Mouse (Mus musculus): ENCODE data around the gene Gm28035.

The Gm28035 gene

DNA sequence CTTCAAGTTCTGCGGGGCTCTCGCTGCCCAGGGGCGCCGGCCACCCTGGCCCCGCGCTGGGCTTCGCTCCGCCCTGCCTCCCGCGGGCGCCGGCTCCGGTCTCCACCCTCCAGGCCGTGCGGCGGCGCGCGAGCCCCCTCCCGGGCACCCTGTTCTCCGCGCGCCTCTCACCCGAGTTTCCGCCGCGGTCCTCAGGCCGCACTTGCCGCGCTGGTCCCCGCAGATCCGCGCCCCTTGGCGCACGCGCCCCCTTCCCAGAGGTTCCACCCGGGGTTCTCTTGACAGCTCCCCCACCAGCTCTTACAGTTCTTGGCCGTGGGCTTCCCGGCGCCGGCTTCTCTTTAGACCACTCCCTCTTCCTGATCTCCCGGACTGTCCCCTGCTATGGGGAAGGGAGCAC, 2.5 kb upstream of the Gm28035 start:
- in situ Hi-C loops (cut with MboI, MseI): no loop called here

DNA sequence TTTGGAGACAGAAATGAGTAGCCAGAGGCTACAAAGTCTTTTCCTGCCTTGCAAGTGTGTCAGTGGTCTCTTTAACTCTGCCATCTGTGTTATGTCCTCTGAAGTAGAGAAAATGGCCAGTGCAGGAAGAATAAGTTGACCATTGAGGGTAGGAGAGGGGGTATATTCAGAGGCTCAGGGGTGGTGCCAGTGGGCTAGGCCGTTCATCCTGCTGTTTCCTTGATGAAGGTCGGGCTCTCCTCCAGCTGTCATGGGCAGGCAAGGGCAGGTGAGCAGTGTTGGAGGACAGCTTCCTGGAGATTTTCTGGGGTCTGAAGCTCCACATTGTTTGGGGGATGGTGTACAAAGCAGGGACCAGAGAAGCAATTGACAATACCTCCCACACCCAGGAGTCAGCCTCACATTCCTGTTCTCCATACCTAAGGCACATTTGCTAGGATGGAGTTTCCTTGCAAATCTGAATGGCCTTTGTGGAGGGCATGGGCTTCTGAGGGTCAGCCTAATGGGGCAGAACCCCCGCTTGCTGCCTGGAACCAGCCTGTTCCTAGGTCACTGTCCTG, 1.4 kb upstream of the Gm28035 start:
- in situ Hi-C loops (cut with MboI, MseI): no loop called here

DNA sequence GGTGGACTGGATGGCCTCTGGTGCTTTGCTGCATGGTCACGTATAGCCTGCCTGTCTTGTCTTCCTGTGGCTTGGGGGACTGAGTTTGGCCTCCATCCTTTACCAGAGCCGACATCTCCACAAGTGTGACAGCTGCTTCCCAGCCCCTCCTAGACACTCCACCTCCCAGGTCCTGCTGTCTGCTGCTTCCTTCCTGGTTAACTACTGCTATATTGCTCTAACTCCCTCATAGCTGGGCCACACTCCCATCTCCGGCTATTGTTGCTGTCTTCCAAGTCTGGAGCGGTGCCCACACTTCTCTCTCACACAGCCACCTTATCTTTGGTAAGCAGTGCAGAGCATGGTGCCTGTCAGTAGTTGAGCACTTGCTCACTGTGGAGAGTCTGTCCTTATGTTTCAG, 590 bp upstream of the Gm28035 start:
- in situ Hi-C loops (cut with MboI, MseI): loop anchor here in 1 of 2 experiments (10.0 kb wide), 1 partner anchor 1115 kb away; the partner anchor contains the start of gene Setx

DNA sequence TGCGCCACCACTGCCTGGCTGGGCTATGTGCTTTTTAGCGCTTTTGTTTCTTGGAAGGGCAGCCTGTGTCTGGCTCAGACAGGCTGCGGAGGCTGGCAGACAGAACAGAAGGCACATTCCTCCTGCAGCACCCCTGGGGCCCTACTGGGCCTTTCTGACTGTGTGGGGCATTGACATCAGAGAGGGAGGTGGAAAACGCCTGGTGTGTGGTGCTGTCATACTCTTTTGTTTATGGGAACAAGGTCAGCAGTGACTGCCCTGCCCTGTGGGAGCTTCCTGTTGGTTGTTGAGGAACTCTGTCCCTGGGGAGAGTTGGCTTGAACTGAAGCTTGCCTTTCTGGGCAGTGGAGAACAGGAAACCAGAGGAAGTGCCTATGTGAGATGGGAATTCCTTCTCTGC, 2.1 kb downstream of the Gm28035 start:
- in situ Hi-C loops (cut with MboI, MseI): loop anchor here in 1 of 2 experiments (10.0 kb wide), 1 partner anchor 1118 kb away; the partner anchor contains the start of gene Setx

DNA sequence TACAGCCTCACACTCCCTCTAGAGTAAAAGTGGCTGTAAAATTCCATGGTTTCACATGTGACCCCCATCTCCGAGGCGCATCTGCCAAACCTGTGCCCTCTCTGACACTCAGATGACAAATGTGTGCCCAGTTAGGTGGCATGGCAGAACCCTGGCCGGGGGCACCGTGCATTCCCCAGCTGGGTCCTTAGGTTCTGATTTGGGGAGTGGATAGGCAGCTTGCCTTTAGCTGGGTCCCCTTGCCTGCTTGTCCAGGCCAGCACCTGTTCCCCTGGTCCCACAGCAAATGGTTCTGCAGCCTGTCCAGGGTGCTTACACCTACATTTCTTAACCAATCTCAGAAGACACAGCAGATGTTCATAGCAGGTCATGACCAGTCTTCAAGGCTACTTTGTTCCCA, 3.0 kb downstream of the Gm28035 start:
- in situ Hi-C loops (cut with MboI, MseI): loop anchor here in 1 of 2 experiments (10.0 kb wide), 1 partner anchor 1119 kb away; the partner anchor contains the start of gene Setx

DNA sequence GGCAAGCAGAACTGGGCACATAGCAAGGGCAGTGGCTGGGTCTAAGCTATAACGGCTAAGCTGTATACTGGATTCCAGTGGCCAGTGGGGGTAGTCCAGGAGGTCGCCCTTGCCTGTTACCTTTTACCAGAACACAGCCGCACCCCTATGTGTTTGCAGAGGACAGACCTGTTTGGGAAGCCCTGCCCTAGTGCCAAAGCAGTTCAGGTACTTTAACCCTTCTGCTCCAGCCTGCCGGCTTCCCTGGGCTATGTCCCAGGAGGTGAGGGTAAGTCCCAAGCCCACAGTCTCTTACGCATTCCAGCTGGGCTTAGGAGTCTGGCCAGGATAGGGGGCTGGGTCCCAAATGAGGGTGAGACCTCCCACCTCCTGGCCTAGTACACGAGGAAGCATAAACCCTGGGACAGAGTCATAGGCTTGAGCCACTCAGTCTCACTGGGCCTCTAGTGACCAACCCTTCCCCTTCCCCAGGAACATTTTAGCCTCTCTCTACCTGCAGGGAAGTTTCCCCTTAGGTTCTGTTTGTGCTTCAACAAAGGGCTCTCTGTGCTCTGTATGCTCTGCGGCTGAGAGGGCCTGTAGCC, 4.3 kb downstream of the Gm28035 start:
- in situ Hi-C loops (cut with MboI, MseI): loop anchor here in 1 of 2 experiments (5.0 to 10.0 kb wide), 2 partner anchors 52 to 1120 kb away; partner anchors contain the start of gene Setx

DNA sequence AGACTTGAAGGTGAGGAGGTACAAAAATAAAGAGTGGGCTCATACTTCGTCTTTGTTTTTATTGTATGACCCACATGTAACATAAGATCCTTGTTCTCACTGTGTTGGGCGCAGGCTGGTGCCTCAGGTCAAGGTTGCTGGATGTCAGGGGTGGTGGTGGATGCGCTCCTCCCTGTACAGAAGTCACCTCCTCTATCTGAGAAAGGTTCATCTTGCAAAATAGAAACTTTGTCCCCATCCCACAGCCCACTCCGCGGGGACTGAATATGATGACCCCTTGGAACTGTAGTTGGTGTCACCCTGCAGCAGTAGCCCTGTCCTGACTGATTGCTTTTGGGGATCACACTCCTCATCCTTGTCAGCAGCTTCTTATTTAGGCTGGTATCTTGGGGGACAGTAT, 6.7 kb downstream of the Gm28035 start:
- in situ Hi-C loops (cut with MboI, MseI): loop anchor here in 1 of 2 experiments (5.0 to 10.0 kb wide), 2 partner anchors 55 to 1122 kb away; partner anchors contain the start of gene Setx

DNA sequence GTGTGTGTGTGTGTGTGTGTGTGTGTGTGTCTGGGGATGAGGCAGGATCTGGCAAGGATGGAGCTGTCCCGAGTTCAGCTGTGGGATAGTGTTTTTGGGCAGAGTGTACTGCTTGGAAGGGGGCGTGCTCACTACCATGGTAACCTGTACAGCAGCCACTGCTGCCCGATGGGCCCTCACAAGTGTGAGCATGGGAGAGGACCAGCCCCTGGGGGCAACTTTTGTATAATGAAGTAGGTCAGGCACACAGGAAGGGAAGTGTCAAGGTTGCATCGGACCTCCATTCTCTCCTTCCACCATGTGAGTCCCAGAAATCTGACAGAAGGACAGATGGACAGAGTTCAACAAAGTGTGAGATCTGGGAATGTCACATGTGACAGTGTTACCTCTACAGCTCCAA, 7.3 kb downstream of the Gm28035 start:
- in situ Hi-C loops (cut with MboI, MseI): loop anchor here in 1 of 2 experiments (5.0 to 10.0 kb wide), 2 partner anchors 55 to 1123 kb away; partner anchors contain the start of gene Setx

DNA sequence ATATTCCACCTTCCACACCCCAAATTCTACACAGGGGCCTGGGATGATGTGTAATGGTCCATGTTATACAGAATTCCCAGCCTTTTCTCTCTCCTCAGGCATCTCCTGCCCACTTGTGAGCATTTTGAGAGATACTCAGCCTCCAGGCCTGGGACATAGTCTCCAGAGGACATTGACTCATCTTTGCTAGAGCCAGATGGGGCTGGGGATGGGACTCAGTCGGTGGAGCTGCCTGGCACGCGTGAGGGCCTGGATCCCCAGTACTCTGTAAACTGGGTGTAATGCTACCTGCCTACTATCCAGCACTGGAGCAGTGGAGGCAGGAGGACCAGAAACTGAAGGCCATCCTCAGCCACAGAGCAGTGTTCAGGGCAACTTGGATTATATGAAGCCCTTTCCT, 8.8 kb downstream of the Gm28035 start:
- in situ Hi-C loops (cut with MboI, MseI): loop anchor here in 1 of 2 experiments (5.0 to 10.0 kb wide), 2 partner anchors 57 to 1124 kb away; partner anchors contain the start of gene Setx

DNA sequence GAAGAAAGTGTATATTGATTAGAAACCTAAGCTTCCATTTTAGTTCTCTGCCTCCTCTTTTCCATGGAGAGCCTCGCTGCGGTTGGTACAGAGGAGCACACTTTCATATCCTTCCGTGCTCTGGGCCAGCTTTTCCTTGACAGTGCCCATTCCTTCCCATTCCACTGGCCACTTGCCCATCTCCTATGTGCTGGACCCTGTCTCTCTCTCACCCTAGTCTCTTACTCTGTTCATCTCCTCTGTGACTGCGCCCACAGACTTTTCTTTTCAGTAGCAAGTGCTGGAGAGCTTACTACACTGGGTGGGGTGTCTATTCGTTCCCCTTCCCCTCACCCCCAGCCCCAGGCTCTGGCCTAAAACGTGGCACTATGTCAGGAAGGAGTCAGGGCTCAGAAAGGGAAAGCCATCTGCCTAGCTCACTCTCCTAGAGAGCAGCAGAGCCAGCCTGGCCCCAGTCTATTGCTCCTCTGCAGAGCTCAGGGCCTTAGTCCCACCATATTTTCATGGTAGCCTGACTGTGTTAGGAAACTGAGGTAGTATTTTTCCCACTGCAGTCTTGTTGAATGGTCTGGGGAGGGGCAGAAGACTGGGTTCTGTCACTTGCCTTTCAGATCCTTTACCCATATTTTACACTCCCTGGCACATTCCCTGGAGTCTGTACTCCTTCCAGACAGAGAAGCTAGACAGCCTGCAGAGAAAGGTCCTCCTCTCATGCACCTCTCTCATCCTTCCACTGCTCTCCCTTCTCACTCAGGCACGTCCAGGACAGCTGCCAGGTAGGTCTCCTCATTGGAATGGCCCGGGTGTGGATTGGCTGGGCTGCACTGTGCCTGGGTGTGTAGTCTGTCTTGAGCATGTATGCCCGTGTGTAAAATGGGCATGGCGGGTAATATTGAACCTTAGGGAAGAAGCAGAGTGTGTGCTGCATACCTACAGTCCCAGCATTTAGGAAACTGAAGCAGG, 10.1 kb downstream of the Gm28035 start:
- in situ Hi-C loops (cut with MboI, MseI): no loop called here

DNA sequence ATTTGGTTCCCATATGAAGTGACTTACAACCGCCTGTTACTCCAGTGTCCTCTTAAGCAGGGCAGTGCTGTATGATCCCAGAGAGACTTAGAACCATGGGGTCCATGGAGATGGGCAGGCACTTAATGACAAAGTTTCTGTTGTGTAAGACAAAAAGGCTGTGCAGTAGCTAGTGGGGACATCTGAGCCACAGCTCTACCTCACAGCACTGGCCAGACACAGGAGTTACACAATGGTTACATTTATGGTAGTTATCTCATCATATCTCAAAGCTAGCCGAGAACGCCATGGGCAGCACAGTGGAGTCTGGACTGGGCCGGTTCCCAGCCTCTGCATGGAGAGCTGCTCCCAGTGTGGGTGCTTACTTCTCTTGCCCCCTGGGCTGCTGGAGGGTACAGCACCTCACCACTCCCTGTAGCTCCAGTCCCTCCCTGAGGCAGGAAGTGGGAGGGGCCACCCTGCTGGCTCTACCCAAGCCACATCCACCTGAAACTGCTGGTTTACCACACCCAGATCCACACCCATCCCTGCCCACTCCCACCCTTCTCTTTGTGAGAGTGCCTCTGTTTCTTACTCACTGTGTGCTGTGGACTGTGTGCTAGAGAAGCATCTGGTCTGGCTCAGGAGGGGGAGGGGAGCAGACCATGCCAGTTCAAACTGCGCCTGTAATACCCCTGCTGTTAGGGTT, 11.2 kb downstream of the Gm28035 start:
- in situ Hi-C loops (cut with MboI, MseI): no loop called here

DNA sequence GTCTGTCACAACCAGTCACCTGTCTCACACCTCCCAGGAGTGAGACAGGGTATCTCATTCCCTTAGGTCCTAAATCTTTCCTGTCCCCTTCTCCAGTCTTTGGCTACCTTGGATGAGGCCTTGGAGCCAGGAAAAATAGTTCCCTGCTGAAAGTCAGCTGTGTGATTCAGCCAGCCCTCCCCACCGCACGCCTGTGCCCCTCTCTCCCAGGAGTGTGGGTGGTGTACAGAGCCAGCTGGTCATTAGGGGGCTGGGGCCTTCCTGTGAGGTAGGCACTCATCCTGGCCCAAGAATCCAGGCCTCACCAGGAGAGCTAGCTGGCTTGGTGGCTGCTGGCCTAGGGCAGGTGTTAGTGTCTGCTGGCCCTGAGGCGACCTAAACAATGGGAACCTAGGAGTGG, 12.2 kb downstream of the Gm28035 start:
- in situ Hi-C loops (cut with MboI, MseI): no loop called here

DNA sequence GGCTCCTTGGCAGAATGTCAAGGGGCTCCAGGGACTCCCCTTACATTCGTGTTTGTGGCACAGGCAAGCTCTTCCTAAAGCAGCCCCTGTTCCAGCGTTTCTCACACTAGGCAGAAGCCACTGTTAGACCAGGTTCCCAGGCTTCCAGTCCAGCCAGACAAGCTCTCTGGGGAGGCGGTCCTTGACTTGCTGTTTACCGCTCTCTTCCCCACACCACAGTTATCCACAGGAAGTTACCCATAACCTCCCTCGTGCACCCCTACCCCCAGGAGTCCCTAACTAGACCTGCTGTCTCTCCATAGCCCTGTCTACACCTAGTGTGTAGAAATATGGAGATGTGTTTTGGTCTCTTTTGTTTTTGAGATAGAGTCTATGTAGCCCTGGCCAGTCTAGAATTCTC, 13.4 kb downstream of the Gm28035 start:
- in situ Hi-C loops (cut with MboI, MseI): no loop called here

DNA sequence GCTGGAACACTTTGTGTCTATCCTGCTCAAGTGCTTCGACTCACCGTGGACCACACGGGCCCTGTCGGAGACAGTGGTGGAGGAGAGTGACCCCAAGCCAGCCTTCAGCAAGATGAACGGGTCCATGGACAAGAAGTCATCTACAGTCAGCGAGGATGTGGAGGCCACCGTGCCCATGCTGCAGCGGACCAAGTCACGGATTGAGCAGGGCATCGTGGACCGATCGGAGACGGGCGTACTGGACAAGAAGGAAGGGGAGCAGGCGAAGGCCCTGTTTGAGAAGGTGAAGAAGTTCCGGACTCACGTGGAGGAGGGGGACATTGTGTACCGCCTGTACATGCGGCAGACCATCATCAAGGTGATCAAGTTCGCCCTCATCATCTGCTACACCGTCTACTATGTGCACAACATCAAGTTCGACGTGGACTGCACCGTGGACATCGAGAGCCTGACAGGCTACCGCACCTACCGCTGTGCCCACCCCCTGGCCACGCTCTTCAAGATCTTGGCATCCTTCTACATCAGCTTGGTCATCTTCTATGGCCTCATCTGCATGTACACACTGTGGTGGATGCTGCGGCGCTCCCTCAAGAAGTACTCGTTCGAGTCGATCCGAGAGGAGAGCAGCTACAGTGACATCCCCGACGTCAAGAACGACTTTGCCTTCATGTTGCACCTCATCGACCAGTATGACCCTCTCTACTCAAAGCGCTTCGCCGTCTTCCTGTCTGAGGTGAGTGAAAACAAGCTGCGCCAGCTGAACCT, 15.4 kb downstream of the Gm28035 start:
- in situ Hi-C loops (cut with MboI, MseI): loop anchor here in 1 of 2 experiments (5.0 kb wide), 1 partner anchor 634 kb away; no protein-coding TSS in a partner anchor

DNA sequence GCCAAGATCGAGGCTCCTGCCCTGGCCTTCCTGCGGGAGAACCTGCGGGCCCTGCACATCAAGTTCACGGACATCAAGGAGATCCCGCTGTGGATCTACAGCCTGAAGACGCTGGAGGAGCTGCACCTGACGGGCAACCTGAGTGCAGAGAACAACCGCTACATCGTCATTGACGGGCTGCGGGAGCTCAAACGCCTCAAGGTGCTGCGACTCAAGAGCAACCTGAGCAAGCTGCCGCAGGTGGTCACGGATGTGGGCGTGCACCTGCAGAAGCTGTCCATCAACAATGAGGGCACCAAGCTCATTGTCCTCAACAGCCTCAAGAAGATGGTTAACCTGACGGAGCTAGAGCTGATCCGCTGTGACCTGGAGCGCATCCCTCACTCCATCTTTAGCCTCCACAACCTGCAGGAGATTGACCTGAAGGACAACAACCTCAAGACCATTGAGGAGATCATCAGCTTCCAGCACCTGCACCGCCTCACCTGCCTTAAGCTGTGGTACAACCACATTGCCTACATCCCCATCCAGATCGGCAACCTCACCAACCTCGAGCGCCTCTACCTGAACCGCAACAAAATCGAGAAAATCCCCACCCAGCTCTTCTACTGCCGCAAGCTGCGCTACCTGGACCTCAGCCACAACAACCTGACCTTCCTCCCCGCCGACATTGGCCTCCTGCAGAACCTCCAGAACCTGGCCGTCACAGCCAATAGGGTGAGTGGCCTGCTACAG, 16.4 kb downstream of the Gm28035 start:
- in situ Hi-C loops (cut with MboI, MseI): loop anchor here in 1 of 2 experiments (5.0 kb wide), 1 partner anchor 634 kb away; no protein-coding TSS in a partner anchor

DNA sequence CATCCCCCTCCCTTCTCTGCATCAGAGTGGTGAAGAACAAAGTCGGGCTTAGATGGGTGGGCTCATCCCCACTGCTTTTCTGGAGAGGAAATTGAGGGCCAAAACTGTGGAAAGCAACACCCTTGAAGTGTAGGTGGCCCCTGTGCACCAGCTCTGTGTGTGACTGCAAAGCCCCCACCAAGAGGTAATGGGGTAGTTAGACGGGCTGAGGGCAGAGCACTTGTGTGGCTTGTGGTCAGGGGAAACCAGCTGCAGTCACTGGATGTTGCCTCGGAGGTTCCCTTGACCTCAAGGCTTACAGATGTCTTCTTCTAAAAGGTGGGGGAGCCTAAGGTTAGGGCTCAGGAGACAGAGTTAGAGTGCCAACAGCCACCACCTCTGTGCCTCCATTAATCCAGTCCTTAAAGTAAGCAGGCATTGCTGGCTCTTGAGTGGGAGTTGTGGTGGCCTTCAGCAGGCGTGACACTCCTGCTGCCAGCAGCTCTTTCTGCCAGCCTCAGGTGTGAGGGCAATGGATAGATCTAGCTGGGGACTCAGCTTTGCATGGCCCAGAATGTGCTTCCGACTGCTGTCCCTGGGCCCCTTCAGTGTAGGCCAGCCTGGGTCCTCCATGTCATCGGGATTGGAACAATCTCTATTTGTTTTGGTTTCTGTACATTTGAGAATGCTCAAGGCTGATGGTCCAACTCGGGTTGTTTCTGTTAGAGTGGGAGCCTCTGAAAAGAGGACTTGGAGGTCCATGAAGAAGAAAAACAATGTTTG, 17.5 kb downstream of the Gm28035 start:
- in situ Hi-C loops (cut with MboI, MseI): loop anchor here in 1 of 2 experiments (5.0 kb wide), 1 partner anchor 636 kb away; no protein-coding TSS in a partner anchor

DNA sequence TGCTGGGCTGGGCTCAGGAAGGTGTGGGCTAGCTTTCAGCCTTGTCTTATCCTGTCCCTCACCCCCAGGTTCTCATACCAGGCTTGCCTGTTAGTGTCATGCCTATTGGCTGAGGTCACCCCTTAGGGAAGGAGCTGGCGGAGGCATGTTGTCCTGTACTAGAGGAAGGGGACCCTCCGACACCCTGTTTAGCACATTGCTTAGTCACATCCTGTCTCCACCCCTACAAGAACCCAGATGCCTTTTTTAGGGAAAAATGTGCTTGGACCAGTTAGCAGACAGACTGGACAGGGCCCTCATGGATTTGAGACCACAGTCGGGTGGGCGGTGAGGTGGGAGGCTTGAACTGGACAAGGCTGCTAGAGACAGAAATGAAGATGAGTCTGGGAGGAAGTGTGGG, 18.2 kb downstream of the Gm28035 start:
- in situ Hi-C loops (cut with MboI, MseI): loop anchor here in 1 of 2 experiments (5.0 kb wide), 1 partner anchor 636 kb away; no protein-coding TSS in a partner anchor
